Mouse (Mus musculus) left cerebral cortex, adult 18-20 months (tissue): Measurements from ENCODE around the gene Il4i1. TPM values are rescaled to one million over a fixed set of nuclear protein-coding genes. Genes with fewer than 3 reads are reported as not detected.

Source experiments
- DNase-seq, 2 experiments: peaks; one replicate each; pipeline ENCODE4 v3.0.0; 2021 to 2022; ENCODE audit warnings: low spot score in 2 of 2, mixed read lengths in 1 of 2
- total RNA-seq, 2 experiments: library from RNA; stranded (reverse); gene quantifications; 2 replicates each; pipeline ENCODE4 v1.2.3; 2021

The Il4i1 gene
- total RNA-seq, 2 experiments from 2014 or later = 1.8 to 2.3 TPM

DNA sequence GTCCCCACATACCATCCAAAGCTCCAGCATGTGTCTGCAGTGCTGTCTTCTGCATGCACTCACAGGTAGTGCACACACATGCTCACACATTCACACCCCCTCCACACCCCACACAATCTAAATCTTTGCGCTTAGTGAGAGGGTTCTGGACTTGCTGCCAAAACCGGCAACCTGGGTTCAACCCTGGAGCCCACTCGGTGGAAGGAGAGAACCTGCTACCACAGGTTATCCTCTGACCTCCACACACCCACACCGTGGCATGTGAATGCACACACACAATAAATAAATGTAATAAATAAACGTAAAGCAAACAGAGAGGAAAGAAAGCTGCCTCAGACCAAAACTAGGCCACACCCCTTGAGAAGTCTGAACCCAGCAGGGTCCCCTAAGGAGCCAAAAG, 31.6 kb downstream of the Il4i1 start:
- DNase-seq = no peak

DNA sequence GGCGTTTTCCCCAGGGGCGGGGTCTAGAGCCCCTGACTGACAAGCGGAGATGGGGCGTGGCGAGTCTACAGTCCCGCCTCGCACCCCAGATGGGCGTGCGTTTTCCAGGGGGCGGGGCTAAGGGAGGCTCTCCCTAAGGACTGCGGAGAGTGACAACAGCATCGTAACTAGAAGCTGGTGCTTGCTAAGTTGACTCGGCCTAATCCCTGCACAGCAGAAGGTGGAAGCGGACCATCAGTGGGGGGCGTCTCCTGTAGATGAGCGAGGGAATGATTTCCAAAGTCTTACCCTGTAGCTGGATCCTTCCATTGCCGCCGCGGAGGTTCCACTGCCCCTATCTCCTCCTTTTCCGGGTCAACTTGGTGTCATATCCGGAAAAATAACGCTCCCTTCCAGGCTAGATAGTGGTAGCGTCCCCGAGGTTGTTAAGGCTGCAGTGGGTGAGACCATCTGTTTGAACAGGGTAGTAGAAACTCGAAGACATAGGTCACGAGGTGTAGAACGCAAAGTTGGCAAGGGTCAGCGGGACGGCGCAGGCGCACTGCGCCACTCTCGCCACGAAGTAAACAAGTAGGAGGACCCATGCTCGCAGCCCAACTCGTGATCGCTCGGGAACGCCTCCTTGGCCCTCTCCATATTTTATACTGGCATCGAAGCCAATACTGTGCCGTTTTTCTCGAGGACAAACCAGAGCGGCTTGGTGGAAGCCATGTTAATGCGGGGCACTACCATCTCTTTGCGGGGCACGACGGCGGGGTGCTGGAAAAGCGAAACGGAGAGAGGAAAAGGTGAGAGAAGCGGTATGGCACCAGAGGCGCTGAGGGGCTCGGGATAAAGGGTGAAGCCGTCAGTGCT, 32.6 kb downstream of the Il4i1 start, which contains the start of the genes Akt1s1 and Tbc1d17:
Gene Akt1s1, plus strand, starts transcription at position 431 of the 855 bp plus-strand sequence.
Gene Tbc1d17, minus strand, starts transcription at position 519 of the 855 bp plus-strand sequence.
- DNase-seq = peak; percentile 99

DNA sequence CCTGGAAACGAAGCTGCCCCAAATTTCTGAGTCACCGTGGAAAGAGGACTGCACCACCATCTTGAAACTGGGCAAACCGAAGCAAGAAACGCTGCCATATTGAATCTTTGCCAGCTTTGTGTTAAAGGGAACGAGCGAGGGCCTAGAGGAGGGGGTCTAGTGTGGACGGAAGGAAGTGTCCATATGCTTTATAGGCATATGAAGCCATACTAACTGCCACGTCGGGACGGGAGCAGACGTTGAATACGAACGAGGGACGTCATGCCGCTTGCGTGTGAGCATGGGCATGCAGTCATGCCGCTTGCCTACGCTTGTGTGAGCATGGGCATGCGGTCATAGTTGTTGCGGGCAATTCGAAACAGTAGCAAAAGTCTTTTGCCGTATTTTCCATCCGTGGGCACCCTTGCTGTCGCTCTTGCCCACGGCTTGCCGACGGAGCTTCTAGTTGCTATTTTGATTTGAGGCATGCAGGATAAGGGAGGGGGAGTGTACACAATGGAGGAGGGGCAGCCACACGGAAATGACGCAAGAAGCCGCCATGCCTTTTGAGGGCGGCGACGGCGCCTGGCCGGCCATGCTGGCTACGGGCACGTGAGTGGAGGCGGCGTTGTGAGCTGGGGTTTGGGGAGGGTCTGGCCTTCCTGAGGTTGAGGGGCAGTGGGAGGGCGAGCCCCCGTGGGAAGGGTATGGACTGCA, 33.4 kb downstream of the Il4i1 start:
- peak; percentile 86 to 89 for DNase-seq

DNA sequence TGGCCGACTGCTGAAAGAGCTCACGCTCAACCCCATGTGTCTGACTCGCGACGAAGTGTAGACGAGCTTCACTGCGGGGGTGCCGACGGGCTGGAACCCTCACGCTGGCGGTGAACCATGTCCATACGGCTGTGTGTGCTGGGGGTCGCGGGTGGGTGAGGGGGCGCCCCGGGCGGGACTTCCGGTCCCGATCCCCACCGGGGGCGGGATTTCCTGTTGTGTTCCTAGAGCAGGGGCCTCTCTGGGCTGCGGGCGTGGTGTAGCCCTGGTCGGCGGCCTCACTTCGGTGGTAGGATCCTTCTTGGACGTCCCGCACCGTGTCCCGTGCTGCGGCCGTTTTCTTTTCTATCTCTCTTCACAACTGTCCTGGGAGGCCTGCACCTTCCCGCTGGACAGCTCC, 34.0 kb downstream of the Il4i1 start:
- peak; percentile 65 to 71 for DNase-seq

DNA sequence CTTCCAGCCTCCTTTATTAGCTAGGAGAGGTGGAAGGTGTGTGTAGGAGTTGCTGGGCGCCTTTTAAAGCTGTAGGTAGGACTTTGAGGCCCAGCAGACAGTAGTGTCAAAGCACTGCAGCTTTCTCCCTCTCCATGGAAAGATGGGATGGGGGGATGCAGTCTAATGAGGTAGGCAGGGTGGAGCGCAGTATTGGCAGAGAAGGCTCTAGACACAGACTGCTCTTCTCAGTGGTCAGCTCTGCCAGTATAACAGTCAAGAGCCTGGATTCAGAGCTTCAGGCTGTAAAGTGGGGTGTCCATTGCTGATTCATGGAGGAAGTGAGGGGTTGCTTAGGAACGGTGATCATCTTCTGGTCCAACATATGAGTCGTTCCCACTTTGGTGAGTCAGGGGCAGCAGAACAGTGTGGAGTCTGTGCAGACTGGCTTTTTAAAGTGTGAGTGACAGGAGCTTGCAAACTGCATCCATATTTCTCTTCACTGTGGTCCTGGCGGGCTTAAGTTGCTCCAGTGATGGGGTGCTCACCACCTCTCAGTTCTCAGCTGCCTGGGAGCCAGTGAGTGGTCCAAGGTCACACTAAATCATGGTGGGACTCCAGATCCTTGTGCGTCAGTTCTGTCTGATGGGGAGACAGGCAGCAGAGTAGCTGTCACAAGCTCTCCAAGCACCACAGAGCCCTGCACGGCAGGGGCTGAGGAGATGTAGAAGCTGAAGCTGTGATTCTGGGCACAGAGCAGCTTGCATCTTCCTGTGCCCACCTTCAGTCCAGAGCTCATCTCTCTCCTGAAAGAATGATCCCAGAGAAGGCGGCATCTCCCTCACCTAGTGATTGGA, 34.8 kb downstream of the Il4i1 start:
- DNase-seq = no peak

GRCm38 (mm10) chr7:44851625-44852234, 35.5 kb downstream of the Il4i1 start:
- no peak for DNase-seq

DNA sequence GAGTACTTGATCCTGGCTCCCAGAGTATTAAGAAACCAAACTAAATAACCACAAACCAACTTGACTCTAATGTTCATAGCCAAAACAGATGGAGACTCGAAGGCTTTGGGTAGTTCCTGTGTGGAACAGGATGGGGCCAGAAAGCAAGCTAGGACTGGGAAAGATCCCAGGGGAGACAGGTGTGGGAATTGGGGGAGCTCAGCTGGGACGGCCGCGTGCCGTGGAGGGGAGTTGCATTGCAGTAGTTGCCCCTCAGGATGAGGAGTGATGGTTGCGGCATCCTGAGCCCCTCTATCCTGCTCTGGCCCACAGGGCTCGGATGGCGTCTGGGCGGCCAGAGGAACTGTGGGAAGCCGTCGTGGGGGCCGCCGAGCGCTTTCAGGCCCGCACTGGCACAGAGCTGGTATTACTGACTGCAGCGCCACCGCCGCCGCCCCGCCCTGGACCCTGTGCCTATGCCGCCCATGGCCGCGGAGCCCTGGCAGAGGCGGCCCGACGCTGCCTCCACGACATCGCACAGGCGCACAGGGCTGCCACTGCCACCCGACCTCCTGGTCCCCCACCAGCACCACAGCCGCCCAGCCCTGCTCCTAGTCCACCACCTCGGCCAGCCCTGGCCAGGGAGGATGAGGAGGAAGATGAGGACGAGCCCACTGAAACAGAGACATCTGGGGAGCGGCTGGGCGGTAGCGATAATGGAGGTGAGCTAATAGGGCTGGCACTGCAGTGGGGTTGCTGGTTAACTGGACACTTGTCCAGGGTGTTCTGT, 36.3 kb downstream of the Il4i1 start:
- DNase-seq = no peak

- no peak for DNase-seq
Measured at GRCm38 (mm10) chr7:44853065-44853464, 36.9 kb downstream of the Il4i1 start.

- no peak for DNase-seq
Measured at GRCm38 (mm10) chr7:44853596-44854355, 37.6 kb downstream of the Il4i1 start.

DNA sequence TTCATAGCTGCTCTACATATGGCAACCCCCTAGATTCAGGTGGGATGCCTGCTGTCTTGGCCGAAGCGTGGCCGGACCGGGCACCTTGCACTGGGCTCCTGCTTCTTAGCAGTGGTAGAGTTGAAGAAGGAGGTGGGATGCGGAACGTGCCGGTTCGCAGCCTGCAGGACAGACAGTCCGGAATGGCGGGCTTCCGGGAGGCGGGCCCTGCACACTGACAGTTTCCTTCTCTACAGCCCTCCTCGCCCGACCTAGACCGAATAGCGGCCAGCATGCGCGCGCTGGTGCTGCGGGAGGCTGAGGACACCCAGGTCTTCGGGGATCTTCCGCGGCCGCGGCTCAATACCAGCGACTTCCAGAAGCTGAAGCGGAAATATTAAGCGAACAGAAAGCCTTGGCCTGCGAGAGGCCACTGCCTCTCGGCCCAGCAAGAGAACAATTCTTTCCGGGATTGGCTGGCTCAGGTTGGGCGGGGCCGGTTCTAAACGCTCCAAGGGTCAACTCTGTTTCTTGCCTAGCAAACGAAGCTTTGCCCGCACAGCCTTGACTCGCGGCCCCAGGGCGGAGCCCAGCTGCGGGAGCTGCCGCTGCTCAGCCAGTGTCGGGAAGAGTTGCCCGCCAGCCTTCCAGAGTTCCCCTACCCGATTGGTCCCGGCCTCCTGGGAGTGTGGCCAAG, 38.3 kb downstream of the Il4i1 start:
- DNase-seq = peak; percentile 61 to 68

DNA sequence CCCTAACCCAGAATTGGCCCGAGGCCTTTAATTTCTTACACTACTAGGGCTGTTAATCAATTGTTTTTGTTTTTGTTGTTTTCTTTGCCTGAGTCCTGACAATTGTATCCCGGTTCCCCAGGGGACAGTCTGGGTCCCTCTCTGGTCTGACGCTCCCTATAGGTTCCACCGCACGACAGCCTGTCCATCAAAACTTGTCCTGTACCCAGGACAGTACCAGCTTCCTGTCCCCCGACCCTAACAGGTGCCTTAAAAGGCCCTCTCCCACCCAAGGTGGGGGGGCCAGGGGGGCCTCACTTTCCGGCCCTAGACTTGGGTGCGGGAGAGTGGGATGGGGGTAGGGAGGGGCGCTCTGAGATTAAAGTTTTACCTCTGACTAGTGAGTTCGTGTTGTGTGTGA, 38.8 kb downstream of the Il4i1 start:
- no peak for DNase-seq

- no peak for DNase-seq
Measured at GRCm38 (mm10) chr7:44856265-44856916, 40.2 kb downstream of the Il4i1 start.

DNA sequence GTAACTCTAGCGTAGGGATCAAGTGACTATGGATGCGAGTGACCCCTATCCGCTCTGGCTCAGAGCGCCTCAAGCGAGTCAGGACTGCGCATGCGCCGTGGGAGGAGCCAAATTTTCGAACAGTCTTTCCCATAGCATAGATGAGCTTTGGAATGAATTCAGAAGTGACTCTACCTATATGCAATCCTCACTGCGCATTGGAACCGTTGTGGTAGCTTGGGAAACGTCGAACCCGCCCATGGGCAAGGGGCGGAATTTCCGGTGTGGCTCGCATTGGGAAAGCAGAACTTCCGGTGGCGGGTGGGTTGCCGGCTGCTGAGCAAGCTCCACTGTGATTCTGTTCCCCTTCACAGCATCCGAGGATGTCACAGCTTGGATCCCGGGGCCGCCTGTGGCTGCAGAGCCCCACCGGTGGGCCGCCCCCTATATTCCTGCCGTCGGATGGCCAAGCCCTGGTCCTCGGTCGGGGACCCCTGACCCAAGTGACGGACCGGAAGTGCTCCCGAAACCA, 40.9 kb downstream of the Il4i1 start, which contains the start of gene Pnkp:
Gene Pnkp, plus strand, starts transcription at position 98 of the 511 bp plus-strand sequence.
- DNase-seq = peak; percentile 89 to 92

GRCm38 (mm10) chr7:44857905-44858304, 41.7 kb downstream of the Il4i1 start:
- DNase-seq = no peak

GRCm38 (mm10) chr7:44859896-44860295, 43.7 kb downstream of the Il4i1 start:
- no peak for DNase-seq

DNA sequence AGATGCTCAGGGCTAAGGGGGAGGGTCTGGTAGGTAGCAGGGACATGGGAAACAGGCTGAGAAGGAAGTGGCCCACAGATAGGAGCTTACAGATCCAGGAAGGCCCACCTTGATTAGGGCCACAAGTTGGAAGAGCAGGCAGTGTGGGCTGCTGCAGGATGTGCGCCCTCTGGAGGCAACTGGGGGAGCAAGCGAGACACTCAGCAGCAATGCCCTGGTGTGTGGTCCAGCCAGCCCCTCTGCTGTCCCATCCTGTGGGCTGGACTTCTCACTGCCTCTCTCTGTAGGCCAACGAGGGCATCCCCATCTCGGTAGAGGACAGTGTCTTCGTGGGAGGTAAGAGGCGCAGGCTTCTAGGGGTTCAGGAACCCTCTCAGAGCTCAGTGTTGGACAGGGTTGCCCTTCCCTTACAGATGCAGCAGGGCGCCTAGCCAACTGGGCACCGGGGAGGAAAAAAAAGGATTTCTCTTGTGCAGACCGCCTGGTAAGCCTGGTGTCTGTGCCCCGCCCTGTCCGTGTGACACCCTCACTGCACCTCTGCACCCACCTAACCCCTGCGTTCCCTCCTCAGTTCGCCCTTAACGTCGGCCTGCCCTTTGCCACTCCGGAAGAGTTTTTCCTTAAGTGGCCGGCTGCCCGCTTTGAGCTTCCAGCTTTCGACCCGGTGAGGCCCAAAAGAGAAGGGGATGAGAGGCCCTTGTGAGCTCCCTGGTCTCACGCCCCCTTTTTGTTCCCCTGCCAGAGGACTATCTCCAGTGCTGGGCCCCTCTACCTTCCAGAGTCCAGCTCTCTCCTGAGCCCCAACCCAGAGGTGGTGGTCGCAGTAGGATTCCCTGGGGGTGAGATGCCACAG, 44.6 kb downstream of the Il4i1 start:
- peak; percentile 65 to 69 for DNase-seq

DNA sequence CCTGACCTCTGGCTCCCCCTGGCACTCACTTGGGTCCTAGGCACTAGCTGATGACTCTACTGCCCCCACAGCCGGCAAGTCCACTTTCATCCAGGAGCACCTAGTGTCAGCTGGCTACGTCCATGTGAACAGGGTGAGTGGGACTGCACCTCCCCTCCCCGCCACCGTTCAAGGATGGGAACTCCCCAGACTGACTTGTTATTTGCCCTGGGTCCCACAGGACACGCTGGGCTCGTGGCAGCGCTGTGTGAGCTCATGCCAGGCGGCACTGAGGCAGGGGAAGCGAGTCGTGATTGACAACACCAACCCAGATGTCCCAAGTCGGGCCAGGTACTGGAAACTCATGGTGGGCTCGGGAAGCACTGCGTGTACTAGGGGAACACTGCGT, 45.2 kb downstream of the Il4i1 start:
- no peak for DNase-seq
